Mouse (Mus musculus): ENCODE measurements at regions not wholly inside any gene's neighbourhood (a gene's known extent, or its start where the extent isn't known, plus 50 kb on each side); places are given as distances from the start of the nearest gene placed in this dataset.

GRCm38 (mm10) chr10:96540828-96541227, 76.0 kb upstream of the Btg1 start:
- Histone ChIP-seq H3K4me1 (no peaks in the 10 kb centered on the region), H3K9ac (no peak overlapping the region), H3K4me2 (replicated peaks) (no peak overlapping the region), H3K36me3 (no peaks in the 10 kb centered on the region), H3K9me3 (replicated peaks) (no peaks in the 10 kb centered on the region), H3K4me3 (no peak overlapping the region), H3K27me3 (no peaks in the 10 kb centered on the region), H3K27ac (no peak overlapping the region)
- WGBS = 98% methylated on average over 2 of the region's 2 CpGs
- no peak for ATAC-seq (ENCODE audit: low FRiP score)

GRCm38 (mm10) chr10:96545312-96545711, 71.5 kb upstream of the Btg1 start:
- H3K27me3 ChIP-seq = no peaks in the 10 kb centered on the region
- no peaks in the 10 kb centered on the region for H3K36me3 ChIP-seq
- H3K27ac ChIP-seq = no peak overlapping the region
- ATAC-seq (ENCODE audit: low FRiP score) = no peak
- no peaks in the 10 kb centered on the region for H3K9me3 ChIP-seq (replicated peaks)
- 64% methylated on average over 6 of the region's 6 CpGs for WGBS
- H3K4me2 ChIP-seq (replicated peaks) = no peak overlapping the region
- H3K9ac ChIP-seq = no peak overlapping the region
- no peaks in the 10 kb centered on the region for H3K4me1 ChIP-seq
- no peak overlapping the region for H3K4me3 ChIP-seq

GRCm38 (mm10) chr10:96545761-96546388, 70.9 kb upstream of the Btg1 start:
- H3K27ac ChIP-seq = no peak overlapping the region
- no peak overlapping the region for H3K9ac ChIP-seq
- 64% methylated on average over 2 of the region's 2 CpGs for WGBS
- H3K4me2 ChIP-seq (replicated peaks) = no peak overlapping the region
- H3K36me3 ChIP-seq = no peaks in the 10 kb centered on the region
- ATAC-seq (ENCODE audit: low FRiP score) = no peak
- no peak overlapping the region for H3K4me3 ChIP-seq
- no peaks in the 10 kb centered on the region for H3K27me3 ChIP-seq
- H3K9me3 ChIP-seq (replicated peaks) = no peaks in the 10 kb centered on the region
- H3K4me1 ChIP-seq = no peaks in the 10 kb centered on the region

GRCm38 (mm10) chr10:96549651-96550050, 67.2 kb upstream of the Btg1 start:
- Histone ChIP-seq H3K4me3 (no peak overlapping the region), H3K4me1 (no peaks in the 10 kb centered on the region), H3K9me3 (replicated peaks) (no peaks in the 10 kb centered on the region), H3K36me3 (no peaks in the 10 kb centered on the region), H3K27ac (no peak overlapping the region), H3K9ac (no peak overlapping the region), H3K27me3 (no peaks in the 10 kb centered on the region), H3K4me2 (replicated peaks) (no peak overlapping the region)
- WGBS = 57% methylated on average over 2 of the region's 2 CpGs
- no peak for ATAC-seq (ENCODE audit: low FRiP score)

- no peaks in the 10 kb centered on the region for H3K4me1 ChIP-seq
- WGBS = 80% methylated on average over 4 of the region's 4 CpGs
- no peak for ATAC-seq (ENCODE audit: low FRiP score)
Measured at GRCm38 (mm10) chr10:96550266-96550665, 66.5 kb upstream of the Btg1 start.

GRCm38 (mm10) chr10:96557336-96557735, 59.5 kb upstream of the Btg1 start:
- H3K27me3 ChIP-seq = no peaks in the 10 kb centered on the region
- no peaks in the 10 kb centered on the region for H3K4me1 ChIP-seq
- ATAC-seq (ENCODE audit: low FRiP score) = no peak
- no peaks in the 10 kb centered on the region for H3K9me3 ChIP-seq (replicated peaks)
- 15% methylated on average over 2 of the region's 2 CpGs for WGBS
- no peaks in the 10 kb centered on the region for H3K36me3 ChIP-seq
- no peak overlapping the region for H3K9ac ChIP-seq
- H3K27ac ChIP-seq = no peak overlapping the region
- H3K4me2 ChIP-seq (replicated peaks) = no peak overlapping the region
- H3K4me3 ChIP-seq = no peak overlapping the region

More at GRCm38 (mm10) chr10:96550266-96550665, 66.5 kb upstream of the Btg1 start:
- Histone ChIP-seq H3K9ac (no peak overlapping the region), H3K4me2 (replicated peaks) (no peak overlapping the region), H3K4me3 (no peak overlapping the region), H3K36me3 (no peaks in the 10 kb centered on the region), H3K9me3 (replicated peaks) (no peaks in the 10 kb centered on the region), H3K27me3 (no peaks in the 10 kb centered on the region), H3K27ac (no peak overlapping the region)

- H3K36me3 ChIP-seq = no peaks in the 10 kb centered on the region
- no peak overlapping the region for H3K4me3 ChIP-seq
- ATAC-seq (ENCODE audit: low FRiP score) = no peak
- no peak overlapping the region for H3K9ac ChIP-seq
- no peak overlapping the region for H3K27ac ChIP-seq
- H3K4me2 ChIP-seq (replicated peaks) = no peak overlapping the region
- H3K4me1 ChIP-seq = no peaks in the 10 kb centered on the region
- H3K9me3 ChIP-seq (replicated peaks) = 0 out of 2 replicates have a peak, but pooled peaks cover 5% of the 10 kb centered on the region
- no peaks in the 10 kb centered on the region for H3K27me3 ChIP-seq
Measured at GRCm38 (mm10) chr10:96565343-96565742, 51.5 kb upstream of the Btg1 start.

All from hindbrain, embryonic 12.5 days (tissue).